Mouse (Mus musculus): ENCODE measurements around the gene Lrrfip2. TPM values are rescaled to one million over a fixed set of nuclear protein-coding genes. Genes with fewer than 3 reads are reported as not detected.

Lrrfip2 gene
- polyA plus RNA-seq, 1 experiment = 39.2 TPM

DNA sequence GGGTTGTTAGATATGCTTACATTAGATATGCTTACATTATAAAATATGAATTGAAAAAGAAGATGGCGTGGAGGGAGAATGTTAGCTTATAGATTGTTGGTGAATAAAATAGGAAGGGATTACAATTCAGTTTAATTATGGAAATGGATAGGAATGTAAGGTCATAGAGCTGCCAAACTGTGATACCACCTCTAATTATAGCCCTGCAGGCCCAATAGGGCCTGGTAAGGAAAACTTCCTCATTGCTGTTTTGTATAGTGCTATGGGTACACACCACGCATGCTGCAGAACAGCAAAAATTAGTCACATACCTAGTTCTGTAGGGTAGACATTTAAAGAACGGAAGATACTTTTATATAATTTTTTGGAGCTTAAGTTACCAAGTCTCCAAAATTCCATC, 90.8 kb downstream of the Lrrfip2 start:
- TF ChIP-seq POLR2A (IDR thresholded peaks at IDR 0.05; ENCODE audit: low read depth, low read length) (no peak), CTCF (IDR thresholded peaks at IDR 0.05; ENCODE audit: borderline replicate concordance, insufficient read depth, low read length) (no peak)
- Histone ChIP-seq H3K27ac (ENCODE audit: insufficient read depth, low read length) (no peak overlapping the region), H3K4me3 (ENCODE audit: insufficient read depth, low read length) (no peak overlapping the region), H3K4me1 (ENCODE audit: control insufficient read depth, insufficient read depth, low read length) (peaks cover 8% of the 10 kb centered on the region)

DNA sequence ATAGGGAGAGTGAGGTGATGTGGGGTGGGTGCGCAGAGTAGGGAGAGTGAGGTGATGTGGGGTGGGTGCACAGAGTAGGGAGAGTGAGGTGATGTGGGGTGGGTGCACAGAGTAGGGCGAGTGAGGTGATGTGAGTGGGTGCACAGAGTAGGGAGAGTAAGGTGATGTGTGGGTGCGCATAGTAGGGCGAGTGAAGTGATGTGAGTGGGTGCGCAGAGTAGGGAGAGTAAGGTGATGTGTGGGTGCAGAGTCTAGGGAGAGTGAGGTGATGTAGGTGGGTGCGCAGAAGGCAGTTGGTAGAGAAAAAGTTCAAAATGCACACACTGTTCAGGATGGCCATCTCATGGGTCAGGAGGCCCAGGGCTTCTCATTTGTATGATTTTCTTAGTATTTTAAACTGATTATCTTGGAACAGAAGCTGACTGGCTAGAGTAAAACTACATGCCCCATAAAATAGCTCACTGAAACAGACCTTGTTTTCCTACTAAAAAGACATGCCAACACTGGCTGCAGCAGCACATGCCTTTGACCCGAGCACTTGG, 91.8 kb downstream of the Lrrfip2 start:
- Histone ChIP-seq H3K27ac (ENCODE audit: insufficient read depth, low read length) (no peak overlapping the region), H3K4me3 (ENCODE audit: insufficient read depth, low read length) (no peak overlapping the region), H3K4me1 (ENCODE audit: control insufficient read depth, insufficient read depth, low read length) (peaks cover 8% of the 10 kb centered on the region)
- TF ChIP-seq POLR2A (IDR thresholded peaks at IDR 0.05; ENCODE audit: low read depth, low read length) (no peak), CTCF (IDR thresholded peaks at IDR 0.05; ENCODE audit: borderline replicate concordance, insufficient read depth, low read length) (no peak)

DNA sequence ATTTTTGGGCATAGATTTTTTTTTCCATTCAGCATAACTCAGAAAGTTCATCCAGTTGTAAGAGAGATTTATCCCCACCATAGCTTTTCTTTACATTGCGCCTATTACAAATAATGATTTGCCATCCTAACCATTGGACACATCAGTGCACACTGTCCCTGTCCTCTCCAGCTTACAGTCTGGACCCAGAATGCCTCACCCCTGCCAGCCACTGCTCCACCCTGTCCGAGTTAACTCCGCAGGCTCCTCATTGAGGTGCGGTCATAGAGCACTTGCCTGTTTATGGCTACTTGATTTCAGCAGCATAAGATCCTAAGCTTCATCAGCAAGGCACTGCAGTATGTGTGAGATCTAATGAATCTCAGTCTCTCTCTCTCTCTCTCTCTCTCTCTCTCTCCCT, 93.0 kb downstream of the Lrrfip2 start:
- Histone ChIP-seq H3K4me1 (ENCODE audit: control insufficient read depth, insufficient read depth, low read length) (peaks cover 3% of the 10 kb centered on the region), H3K27ac (ENCODE audit: insufficient read depth, low read length) (no peak overlapping the region), H3K4me3 (ENCODE audit: insufficient read depth, low read length) (no peak overlapping the region)
- TF ChIP-seq POLR2A (IDR thresholded peaks at IDR 0.05; ENCODE audit: low read depth, low read length) (no peak), CTCF (IDR thresholded peaks at IDR 0.05; ENCODE audit: borderline replicate concordance, insufficient read depth, low read length) (no peak)

DNA sequence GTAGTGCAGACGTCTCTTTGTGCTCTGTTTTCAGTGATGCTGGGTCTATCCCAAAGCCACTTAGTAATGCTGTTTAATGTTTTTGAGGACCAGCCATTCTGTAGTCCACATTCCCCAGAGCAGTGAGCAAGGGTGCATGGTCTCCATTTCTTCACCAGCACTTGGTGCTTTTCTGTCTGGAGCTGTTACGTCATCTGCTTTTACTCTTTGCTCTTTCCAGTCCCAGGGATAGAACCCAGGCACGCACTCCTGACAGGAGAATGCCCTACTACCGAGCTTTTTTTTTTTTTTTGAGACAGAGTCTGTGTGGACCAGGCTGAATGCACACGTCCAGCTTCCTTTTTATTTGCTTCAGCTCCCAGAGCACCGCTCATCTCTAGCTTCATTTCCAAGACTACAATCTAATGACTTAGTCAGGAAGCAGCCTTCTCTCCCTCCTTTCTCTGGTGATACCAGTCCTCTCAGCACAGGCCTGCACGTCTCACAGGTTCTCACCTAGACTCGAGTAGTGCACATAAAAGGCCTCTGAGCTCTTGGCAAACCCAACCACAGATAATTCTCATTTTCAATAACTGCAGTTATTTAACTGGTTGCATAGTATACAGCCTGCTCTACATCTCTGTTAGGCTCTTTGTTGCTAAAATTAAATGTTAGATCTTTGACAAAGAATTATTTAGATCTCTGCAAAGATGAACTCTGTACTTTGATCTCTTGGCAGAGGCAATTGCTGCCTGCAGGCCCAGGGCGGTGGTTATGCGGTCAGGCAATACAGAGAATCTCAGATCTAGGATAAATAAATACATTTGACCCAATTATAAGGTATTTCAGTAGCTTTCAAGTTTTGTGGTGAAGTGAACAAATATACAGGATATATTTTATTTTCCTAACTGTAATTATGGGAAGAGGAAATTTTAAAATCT, 94.0 kb downstream of the Lrrfip2 start:
- Histone ChIP-seq H3K4me1 (ENCODE audit: control insufficient read depth, insufficient read depth, low read length) (no peaks in the 10 kb centered on the region), H3K4me3 (ENCODE audit: insufficient read depth, low read length) (no peak overlapping the region), H3K27ac (ENCODE audit: insufficient read depth, low read length) (no peak overlapping the region)
- TF ChIP-seq POLR2A (IDR thresholded peaks at IDR 0.05; ENCODE audit: low read depth, low read length) = no peak
- no peak for TF ChIP-seq CTCF (IDR thresholded peaks at IDR 0.05; ENCODE audit: borderline replicate concordance, insufficient read depth, low read length)

DNA sequence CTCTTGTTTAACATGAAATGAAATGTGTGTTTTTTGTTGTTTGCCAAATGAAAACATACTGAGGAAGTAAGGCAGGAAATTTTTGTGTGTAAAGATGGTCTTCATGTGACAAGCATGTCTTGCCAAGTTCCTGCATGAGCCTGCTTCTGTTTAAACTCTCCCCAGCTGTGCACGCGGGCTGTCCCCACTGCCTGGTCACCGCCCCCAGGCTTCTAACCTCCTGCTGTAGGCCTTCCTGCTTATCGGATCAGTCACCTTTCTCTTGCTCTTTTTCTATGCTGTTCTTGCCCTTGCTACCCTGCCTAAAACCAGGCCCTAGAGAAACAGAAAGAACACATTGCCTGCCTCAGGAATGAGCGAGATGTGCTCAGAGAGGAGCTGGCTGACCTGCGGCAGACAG, 96.1 kb downstream of the Lrrfip2 start:
- H3K27ac ChIP-seq (ENCODE audit: insufficient read depth, low read length) = no peak overlapping the region
- no peak overlapping the region for H3K4me3 ChIP-seq (ENCODE audit: insufficient read depth, low read length)
- no peaks in the 10 kb centered on the region for H3K4me1 ChIP-seq (ENCODE audit: control insufficient read depth, insufficient read depth, low read length)
- TF ChIP-seq POLR2A (IDR thresholded peaks at IDR 0.05; ENCODE audit: low read depth, low read length) (no peak), CTCF (IDR thresholded peaks at IDR 0.05; ENCODE audit: borderline replicate concordance, insufficient read depth, low read length) (no peak)

DNA sequence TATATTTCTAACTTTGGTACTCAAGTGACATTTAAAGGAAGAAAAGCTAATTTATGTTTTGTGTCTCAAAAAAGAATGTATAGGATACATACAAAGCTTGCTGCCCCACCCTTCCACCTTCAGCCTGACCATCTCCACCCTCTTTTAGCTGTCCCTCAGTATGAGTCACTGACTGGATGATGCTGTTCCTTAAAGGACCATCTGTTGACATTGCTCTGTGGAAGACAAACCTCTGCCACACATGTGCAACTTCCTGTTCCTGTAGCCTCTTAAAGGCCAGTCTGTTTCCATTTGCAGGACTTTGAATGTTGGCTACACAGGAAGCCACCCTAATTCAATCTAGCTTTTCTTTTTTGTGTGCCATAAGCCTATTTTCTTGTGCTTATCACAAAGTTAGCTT, 99.0 kb downstream of the Lrrfip2 start:
- TF ChIP-seq POLR2A (IDR thresholded peaks at IDR 0.05; ENCODE audit: low read depth, low read length) (no peak), CTCF (IDR thresholded peaks at IDR 0.05; ENCODE audit: borderline replicate concordance, insufficient read depth, low read length) (no peak)
- Histone ChIP-seq H3K4me3 (ENCODE audit: insufficient read depth, low read length) (no peak overlapping the region), H3K4me1 (ENCODE audit: control insufficient read depth, insufficient read depth, low read length) (no peaks in the 10 kb centered on the region), H3K27ac (ENCODE audit: insufficient read depth, low read length) (no peak overlapping the region)

DNA sequence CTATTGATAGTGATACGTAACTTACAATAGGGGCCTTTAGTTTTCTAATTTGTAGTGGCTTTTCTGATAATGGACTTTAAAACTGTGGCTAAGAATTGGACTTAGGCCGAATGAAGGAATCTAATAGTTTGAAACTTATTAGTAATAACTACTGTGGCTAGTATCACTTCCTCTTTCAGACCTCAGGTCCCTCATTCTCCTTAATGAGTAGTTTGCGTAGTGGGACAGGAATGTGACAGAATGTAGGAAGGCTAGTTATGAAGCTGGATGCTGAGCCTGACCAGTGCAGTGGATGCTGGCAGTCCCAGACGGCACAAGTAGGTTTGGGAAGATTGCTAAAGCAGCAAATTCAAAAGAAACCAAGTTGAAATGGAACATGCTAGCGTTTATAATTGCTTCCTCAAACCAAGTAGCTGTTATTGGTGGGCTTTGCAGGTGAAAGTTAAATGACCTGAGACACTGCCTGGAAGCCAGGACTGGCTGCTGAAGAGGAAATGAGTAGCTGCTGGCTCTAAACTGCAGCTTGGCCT, 103.2 kb downstream of the Lrrfip2 start:
- no peaks in the 10 kb centered on the region for H3K4me1 ChIP-seq (ENCODE audit: control insufficient read depth, insufficient read depth, low read length)
- H3K27ac ChIP-seq (ENCODE audit: insufficient read depth, low read length) = no peak overlapping the region
- H3K4me3 ChIP-seq (ENCODE audit: insufficient read depth, low read length) = no peak overlapping the region
- no peak for TF ChIP-seq POLR2A (IDR thresholded peaks at IDR 0.05; ENCODE audit: low read depth, low read length)

DNA sequence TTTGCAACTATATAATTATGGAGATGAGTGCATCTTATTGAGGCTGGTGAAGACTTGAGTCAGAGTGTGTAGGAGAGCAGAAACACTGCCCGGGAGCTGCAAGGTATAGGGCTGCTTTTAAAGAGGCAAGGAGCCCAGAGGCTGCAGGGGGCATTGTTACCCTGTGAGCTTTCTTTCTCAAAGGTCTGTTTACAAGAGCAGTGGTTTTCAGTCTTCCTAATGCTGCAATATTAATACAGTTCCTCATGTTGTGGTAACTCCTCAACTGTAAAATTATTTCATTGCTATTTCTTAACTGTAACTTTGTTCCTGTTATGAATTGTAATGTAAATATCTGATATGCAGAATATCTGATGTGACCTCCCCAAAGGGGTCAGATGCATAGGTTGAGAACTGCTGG, 104.2 kb downstream of the Lrrfip2 start:
- Histone ChIP-seq H3K27ac (ENCODE audit: insufficient read depth, low read length) (no peak overlapping the region), H3K4me1 (ENCODE audit: control insufficient read depth, insufficient read depth, low read length) (no peaks in the 10 kb centered on the region), H3K4me3 (ENCODE audit: insufficient read depth, low read length) (no peak overlapping the region)
- TF ChIP-seq CTCF (IDR thresholded peaks at IDR 0.05; ENCODE audit: borderline replicate concordance, insufficient read depth, low read length) = no peak
- no peak for TF ChIP-seq POLR2A (IDR thresholded peaks at IDR 0.05; ENCODE audit: low read depth, low read length)

DNA sequence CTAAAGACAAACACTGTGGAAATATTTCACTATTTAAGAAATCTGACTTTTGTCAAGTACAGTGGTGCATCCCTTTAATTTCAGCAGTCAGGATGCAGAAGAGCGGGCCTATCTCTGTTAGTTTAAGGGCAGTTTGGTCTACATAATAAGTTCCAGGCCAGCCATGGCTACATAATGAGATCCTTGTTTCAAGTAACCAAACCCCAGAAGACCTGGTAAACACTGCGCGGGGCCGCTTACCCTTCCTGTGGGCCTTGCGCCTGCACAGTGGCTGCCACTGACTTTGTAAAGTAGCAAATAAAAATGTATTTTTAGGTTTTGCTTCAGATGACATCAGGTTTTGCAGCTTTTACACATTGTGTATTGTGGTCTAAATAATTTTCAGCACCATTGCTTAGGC, 106.0 kb downstream of the Lrrfip2 start:
- Histone ChIP-seq H3K4me3 (ENCODE audit: insufficient read depth, low read length) (no peak overlapping the region), H3K4me1 (ENCODE audit: control insufficient read depth, insufficient read depth, low read length) (no peaks in the 10 kb centered on the region), H3K27ac (ENCODE audit: insufficient read depth, low read length) (no peak overlapping the region)
- TF ChIP-seq POLR2A (IDR thresholded peaks at IDR 0.05; ENCODE audit: low read depth, low read length) = no peak
- TF ChIP-seq CTCF (IDR thresholded peaks at IDR 0.05; ENCODE audit: borderline replicate concordance, insufficient read depth, low read length) = no peak

DNA sequence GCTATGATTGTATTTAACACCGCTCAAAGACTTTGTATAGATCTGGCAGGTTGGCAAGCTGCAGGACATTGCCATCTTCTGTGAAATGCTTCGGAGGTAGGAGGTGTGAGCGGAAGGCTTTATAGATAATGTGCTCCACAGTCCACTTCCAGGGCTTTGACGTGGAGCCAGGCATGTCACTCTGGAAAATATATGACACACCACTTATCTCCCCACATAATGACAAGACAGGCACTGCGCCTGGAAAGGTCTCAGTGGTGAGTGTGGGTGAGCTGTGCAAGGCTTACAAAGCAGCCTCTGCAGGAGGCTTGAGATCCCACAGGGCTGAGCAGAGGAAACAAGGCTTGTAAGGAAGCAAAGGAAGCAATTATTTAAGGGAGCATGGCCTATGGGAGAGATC, 111.1 kb downstream of the Lrrfip2 start:
- Histone ChIP-seq H3K27ac (ENCODE audit: insufficient read depth, low read length) (no peak overlapping the region), H3K4me1 (ENCODE audit: control insufficient read depth, insufficient read depth, low read length) (no peaks in the 10 kb centered on the region), H3K4me3 (ENCODE audit: insufficient read depth, low read length) (no peak overlapping the region)
- no peak for TF ChIP-seq POLR2A (IDR thresholded peaks at IDR 0.05; ENCODE audit: low read depth, low read length)
- TF ChIP-seq CTCF (IDR thresholded peaks at IDR 0.05; ENCODE audit: borderline replicate concordance, insufficient read depth, low read length) = no peak

Measured in embryonic fibroblast, embryonic 13.5 days (primary cell).